Mouse (Mus musculus): Measurements from ENCODE around the gene Cox17. TPM values are rescaled to one million over a fixed set of nuclear protein-coding genes. Genes with fewer than 3 reads are reported as not detected.

The Cox17 gene
- polyA plus RNA-seq, 1 experiment from 2014 or later = 274 TPM

DNA sequence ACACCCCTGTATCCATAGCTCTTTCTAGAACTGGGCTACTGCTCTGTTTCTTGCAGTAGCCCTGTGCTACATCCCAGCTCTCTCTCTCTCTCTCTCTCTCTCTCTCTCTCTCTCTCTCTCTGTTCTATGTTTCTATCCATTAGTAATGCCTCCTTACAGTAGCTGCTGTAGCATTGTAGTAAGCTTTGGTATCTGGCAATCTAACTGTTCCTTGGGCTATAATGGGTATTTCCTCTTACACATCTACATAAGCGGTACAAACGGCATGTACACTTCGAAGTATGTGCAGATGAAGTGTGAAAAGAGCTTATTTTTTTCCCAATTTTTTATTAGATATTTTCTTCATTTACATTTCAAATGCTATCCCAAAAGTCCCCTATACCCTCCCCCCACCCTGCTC is 33.1 kb downstream of the Cox17 start:
- no peak for TF ChIP-seq EP300 (IDR thresholded peaks at IDR 0.05; ENCODE audit: low read depth)
- ATAC-seq (no peak), DNase-seq (no peak)
- Histone ChIP-seq H3K9me3 (ENCODE audit: low read length) (no peaks in the 10 kb centered on the region), H3K36me3 (replicated peaks; ENCODE audit: insufficient read depth, low read length) (peaks cover 5% of the 10 kb centered on the region; the same call in 1 of the 2 replicates), H3K27ac (ENCODE audit: low read depth) (no peak overlapping the region), H3K27me3 (ENCODE audit: insufficient read depth, low read length) (no peaks in the 10 kb centered on the region), H3K4me3 (ENCODE audit: low read depth, low read length) (no peak overlapping the region), H3K4me2 (ENCODE audit: low read depth, low read length) (no peak overlapping the region), H3K4me1 (ENCODE audit: insufficient read depth) (peaks cover 30% of the 10 kb centered on the region), H3K9ac (replicated peaks) (no peak overlapping the region)
- 78% methylated on average over 3 of the region's 3 CpGs for WGBS (ENCODE audit: insufficient replicate concordance)

DNA sequence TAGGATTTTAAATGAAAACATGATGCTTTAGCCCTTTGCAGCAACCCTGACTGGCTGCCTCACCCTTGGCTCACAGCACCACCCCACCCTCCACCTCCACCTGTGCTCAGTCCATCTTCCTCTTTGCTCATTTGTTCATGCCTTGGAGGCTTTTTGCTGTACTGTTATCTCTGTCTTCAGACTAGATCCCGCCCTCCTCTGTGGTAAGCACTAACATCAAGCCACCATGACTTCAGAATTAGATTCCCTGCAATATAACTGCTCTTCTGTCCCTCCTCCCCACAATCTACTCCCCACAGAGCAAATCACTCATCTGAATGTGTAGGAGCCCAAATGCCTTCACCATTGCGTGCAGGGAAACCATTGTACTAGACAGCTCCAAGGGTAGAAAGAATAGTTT is 36.9 kb downstream of the Cox17 start:
- WGBS (ENCODE audit: insufficient replicate concordance) = 62% methylated on average over 2 of the region's 2 CpGs

DNA sequence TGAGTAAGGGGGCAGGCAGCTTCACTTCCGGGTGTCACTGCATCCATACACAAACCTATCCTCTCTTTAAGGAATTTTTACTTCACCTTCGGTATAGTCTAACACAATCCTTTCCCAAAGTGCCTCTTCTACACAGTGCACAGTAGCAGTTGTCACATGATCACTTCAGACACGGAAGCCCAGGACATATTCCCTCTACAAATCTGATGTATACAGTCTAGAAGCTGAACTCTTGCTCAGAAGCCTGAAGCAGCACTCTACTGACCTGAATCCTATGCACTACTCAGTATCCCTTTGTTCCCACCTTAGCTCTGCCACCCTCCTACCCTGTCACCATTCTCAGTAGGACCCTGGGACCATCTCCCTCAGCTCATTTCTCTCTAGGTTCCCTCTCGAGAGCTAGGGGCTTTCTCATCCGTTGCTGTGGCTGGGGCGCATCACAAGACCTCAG is 38.4 kb downstream of the Cox17 start:
- peaks cover 22% of the 10 kb centered on the region for H3K4me1 ChIP-seq (ENCODE audit: insufficient read depth)
- no peak overlapping the region for H3K4me2 ChIP-seq (ENCODE audit: low read depth, low read length)
- no peak overlapping the region for H3K27ac ChIP-seq (ENCODE audit: low read depth)
- WGBS (ENCODE audit: insufficient replicate concordance) = 80% methylated on average over 6 of the region's 6 CpGs
- H3K9me3 ChIP-seq (ENCODE audit: low read length) = no peaks in the 10 kb centered on the region
- no peaks in the 10 kb centered on the region for H3K36me3 ChIP-seq (replicated peaks; ENCODE audit: insufficient read depth, low read length)
- H3K27me3 ChIP-seq (ENCODE audit: insufficient read depth, low read length) = no peaks in the 10 kb centered on the region
- DNase-seq = peak; percentile 10
- H3K4me3 ChIP-seq (ENCODE audit: low read depth, low read length) = no peak overlapping the region
- ATAC-seq = no peak
- no peak overlapping the region for H3K9ac ChIP-seq (replicated peaks)
- TF ChIP-seq CTCF (IDR thresholded peaks at IDR 0.05; ENCODE audit: low read depth) (no peak), EP300 (IDR thresholded peaks at IDR 0.05; ENCODE audit: low read depth) (no peak)

More for the DNA sequence above, 36.9 kb downstream of the Cox17 start:
- H3K4me3 ChIP-seq (ENCODE audit: low read depth, low read length) = no peak overlapping the region
- H3K9me3 ChIP-seq (ENCODE audit: low read length) = no peaks in the 10 kb centered on the region
- peaks cover 25% of the 10 kb centered on the region for H3K4me1 ChIP-seq (ENCODE audit: insufficient read depth)
- no peak overlapping the region for H3K4me2 ChIP-seq (ENCODE audit: low read depth, low read length)
- no peak overlapping the region for H3K27ac ChIP-seq (ENCODE audit: low read depth)
- peak; percentile 64 for TF ChIP-seq EP300 (IDR thresholded peaks at IDR 0.05; ENCODE audit: low read depth)
- TF ChIP-seq CTCF (IDR thresholded peaks at IDR 0.05; ENCODE audit: low read depth) = no peak
- no peak for DNase-seq
- no peak overlapping the region for H3K9ac ChIP-seq (replicated peaks)
- ATAC-seq = peak; percentile 54
- 0 out of 2 replicates have a peak, but pooled peaks cover under 1% of the 10 kb centered on the region for H3K36me3 ChIP-seq (replicated peaks; ENCODE audit: insufficient read depth, low read length)
- no peaks in the 10 kb centered on the region for H3K27me3 ChIP-seq (ENCODE audit: insufficient read depth, low read length)

DNA sequence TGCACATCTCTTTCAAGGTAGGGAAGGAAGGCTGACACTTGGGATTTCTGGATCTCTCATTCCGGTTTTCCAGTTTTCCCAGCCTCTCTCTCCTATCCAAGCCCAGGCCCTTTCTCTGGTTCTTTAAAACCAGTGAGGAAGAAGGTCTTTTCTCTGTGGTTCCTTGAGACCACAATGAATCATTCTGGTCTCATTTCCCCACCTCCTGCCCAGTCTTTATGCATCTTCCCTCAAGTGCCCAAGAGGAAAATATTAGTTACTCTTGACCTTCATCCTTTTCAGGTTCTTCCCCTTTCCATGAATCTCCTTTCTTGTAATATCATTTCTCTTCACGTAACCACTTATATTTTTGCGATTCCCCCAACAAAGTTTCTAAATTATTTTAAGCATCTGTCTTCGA is 38.9 kb downstream of the Cox17 start:
- Histone ChIP-seq H3K9me3 (ENCODE audit: low read length) (no peaks in the 10 kb centered on the region), H3K27ac (ENCODE audit: low read depth) (no peak overlapping the region), H3K36me3 (replicated peaks; ENCODE audit: insufficient read depth, low read length) (no peaks in the 10 kb centered on the region), H3K9ac (replicated peaks) (no peak overlapping the region), H3K4me3 (ENCODE audit: low read depth, low read length) (no peak overlapping the region), H3K4me2 (ENCODE audit: low read depth, low read length) (no peak overlapping the region), H3K4me1 (ENCODE audit: insufficient read depth) (peaks cover 22% of the 10 kb centered on the region), H3K27me3 (ENCODE audit: insufficient read depth, low read length) (no peaks in the 10 kb centered on the region)
- DNase-seq (no peak), ATAC-seq (no peak)
- WGBS (ENCODE audit: insufficient replicate concordance) = 87% methylated on average over 4 of the region's 4 CpGs
- TF ChIP-seq EP300 (IDR thresholded peaks at IDR 0.05; ENCODE audit: low read depth) (no peak), CTCF (IDR thresholded peaks at IDR 0.05; ENCODE audit: low read depth) (no peak)

DNA sequence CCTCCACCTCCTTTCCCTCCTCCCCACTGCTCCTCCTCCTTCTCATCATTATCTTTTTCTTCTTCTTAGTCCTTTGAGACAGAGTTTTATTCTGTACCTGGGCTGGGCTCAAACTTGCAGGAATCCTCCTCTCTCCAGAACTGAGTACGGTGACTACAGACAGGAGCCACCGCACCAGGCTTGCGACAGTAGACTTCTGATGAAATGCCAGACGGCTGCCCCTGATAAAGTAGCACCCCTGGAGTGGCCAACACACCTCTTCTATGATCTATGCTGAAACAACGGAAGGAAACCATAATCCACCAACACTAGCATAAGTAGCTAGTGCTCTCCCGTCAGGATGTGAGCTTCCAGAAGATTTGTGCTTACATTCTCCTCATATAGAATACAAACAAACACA is 40.6 kb downstream of the Cox17 start:
- no peak overlapping the region for H3K9ac ChIP-seq (replicated peaks)
- WGBS (ENCODE audit: insufficient replicate concordance) = 62% methylated on average over 6 of the region's 6 CpGs
- no peaks in the 10 kb centered on the region for H3K27me3 ChIP-seq (ENCODE audit: insufficient read depth, low read length)
- no peak overlapping the region for H3K27ac ChIP-seq (ENCODE audit: low read depth)
- peak; percentile 11 for DNase-seq
- H3K4me1 ChIP-seq (ENCODE audit: insufficient read depth) = peaks cover 22% of the 10 kb centered on the region
- H3K4me2 ChIP-seq (ENCODE audit: low read depth, low read length) = no peak overlapping the region
- ATAC-seq = peak; percentile 38; the same call in 1 of the 2 replicates
- no peaks in the 10 kb centered on the region for H3K36me3 ChIP-seq (replicated peaks; ENCODE audit: insufficient read depth, low read length)
- no peaks in the 10 kb centered on the region for H3K9me3 ChIP-seq (ENCODE audit: low read length)
- TF ChIP-seq EP300 (IDR thresholded peaks at IDR 0.05; ENCODE audit: low read depth) (no peak), CTCF (IDR thresholded peaks at IDR 0.05; ENCODE audit: low read depth) (no peak)
- no peak overlapping the region for H3K4me3 ChIP-seq (ENCODE audit: low read depth, low read length)

DNA sequence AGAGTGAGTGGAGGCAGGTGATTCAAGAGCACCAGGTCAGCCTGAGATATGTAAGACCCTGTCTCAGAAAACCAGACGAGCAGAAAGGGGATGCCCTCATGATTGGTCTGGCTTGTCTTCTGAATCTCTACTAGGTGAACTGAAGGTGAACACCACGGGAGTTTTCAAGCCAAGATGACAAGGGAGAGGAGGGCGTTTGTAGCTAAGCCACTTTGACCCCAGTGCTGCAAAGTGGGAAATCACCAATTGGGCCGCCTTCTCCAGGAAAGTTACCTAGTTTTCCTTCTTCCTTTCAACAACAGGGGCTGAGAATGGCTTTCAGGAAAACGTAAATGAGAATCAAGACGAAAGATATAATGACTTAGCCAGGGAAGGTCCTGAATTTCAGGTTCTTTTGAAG is 42.0 kb downstream of the Cox17 start:
- no peaks in the 10 kb centered on the region for H3K36me3 ChIP-seq (replicated peaks; ENCODE audit: insufficient read depth, low read length)
- no peaks in the 10 kb centered on the region for H3K27me3 ChIP-seq (ENCODE audit: insufficient read depth, low read length)
- TF ChIP-seq CTCF (IDR thresholded peaks at IDR 0.05; ENCODE audit: low read depth) = no peak
- TF ChIP-seq EP300 (IDR thresholded peaks at IDR 0.05; ENCODE audit: low read depth) = no peak
- H3K4me1 ChIP-seq (ENCODE audit: insufficient read depth) = peaks cover 18% of the 10 kb centered on the region
- no peak overlapping the region for H3K27ac ChIP-seq (ENCODE audit: low read depth)
- no peak for DNase-seq
- no peaks in the 10 kb centered on the region for H3K9me3 ChIP-seq (ENCODE audit: low read length)
- H3K4me3 ChIP-seq (ENCODE audit: low read depth, low read length) = no peak overlapping the region
- no peak overlapping the region for H3K4me2 ChIP-seq (ENCODE audit: low read depth, low read length)
- no peak overlapping the region for H3K9ac ChIP-seq (replicated peaks)
- no peak for ATAC-seq
- WGBS (ENCODE audit: insufficient replicate concordance) = 72% methylated on average over 6 of the region's 6 CpGs

All from liver, postnatal 0 days (tissue).